Comparison of ENCODE assay signal across 20 mouse cellular contexts in the genomic region with DNA sequence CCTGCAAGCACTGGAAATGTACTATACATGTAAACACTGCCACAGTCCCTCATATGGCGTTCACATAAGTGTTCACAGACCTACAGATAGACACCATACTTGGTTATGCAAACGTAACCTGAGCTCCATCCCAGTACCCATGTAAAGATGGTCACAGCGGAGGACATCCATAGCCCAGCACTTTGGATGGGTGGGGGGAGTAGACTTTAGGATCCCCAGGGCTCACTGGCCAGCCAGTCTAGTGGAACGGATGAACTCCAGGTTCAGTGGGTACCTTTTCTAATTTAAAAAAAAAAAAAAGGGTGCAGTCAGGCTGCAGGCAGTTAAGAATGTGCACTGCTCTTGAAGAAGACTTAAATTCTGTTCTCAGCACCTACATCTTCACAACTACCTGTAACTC. TPM values are rescaled to one million over a fixed set of nuclear protein-coding genes. Genes with fewer than 3 reads are reported as not detected.
"Had no signal": no experiment of that assay in that cellular context is flagged by ENCODE, and none has a peak within 500 bp of the region (broad histone marks: within the 10 kb centered on the region; RNA-seq: fewer than 3 reads in every experiment).

No protein-coding gene starts in this region.

- H3K4me2 ChIP-seq: neural tube, embryonic 13.5 days; neural tube, embryonic 15.5 days; stomach, embryonic 15.5 days had no signal

- H3K4me3 ChIP-seq: neural tube, embryonic 13.5 days; neural tube, embryonic 15.5 days; stomach, embryonic 15.5 days had no signal

- H3K9me3 ChIP-seq: neural tube, embryonic 13.5 days; neural tube, embryonic 15.5 days; stomach, embryonic 15.5 days had no signal

- H3K27me3 ChIP-seq: neural tube, embryonic 13.5 days; neural tube, embryonic 15.5 days; stomach, embryonic 15.5 days had no signal

- H3K4me1 ChIP-seq: neural tube, embryonic 13.5 days; neural tube, embryonic 15.5 days; stomach, embryonic 15.5 days had no signal

- H3K9ac ChIP-seq: neural tube, embryonic 13.5 days; neural tube, embryonic 15.5 days; stomach, embryonic 15.5 days had no signal

- DNase-seq: retina, postnatal 1 day; right cerebral cortex, adult 18-20 months; right cerebral cortex, postnatal 14 days; right cerebral cortex, postnatal 25 days; right cerebral cortex, postnatal 4 days; spleen, adult 18-20 months; thymus, adult 18-20 months; thymus, adult 2 months; thymus, postnatal 14 days; thymus, postnatal 25 days; thymus, postnatal 36 days; thymus, postnatal 4 days had no signal

- H3K27ac ChIP-seq: neural tube, embryonic 13.5 days; neural tube, embryonic 15.5 days; stomach, embryonic 15.5 days; stomach, postnatal 0 days had no signal

RNA-seq across cellular contexts. Expression of gene C330021F23Rik, which starts 27.7 kb away (rescaled TPM):
- total RNA-seq: neutrophil, adult 5-6 weeks had no signal
- polyA plus RNA-seq: spleen, adult 2 months; testis, adult 2 months; thymus, adult 2 months; thymus, postnatal 0 days had no signal

RNA-seq across cellular contexts. Expression of gene Camsap3, which starts 47.0 kb away (rescaled TPM):
- total RNA-seq: neutrophil, adult 5-6 weeks had no signal
